Mouse (Mus musculus): ENCODE measurements around the gene Creb5. TPM values are rescaled to one million over a fixed set of nuclear protein-coding genes. Genes with fewer than 3 reads are reported as not detected.

Creb5 gene
- total RNA-seq, 1 experiment, result 1.1 TPM

DNA sequence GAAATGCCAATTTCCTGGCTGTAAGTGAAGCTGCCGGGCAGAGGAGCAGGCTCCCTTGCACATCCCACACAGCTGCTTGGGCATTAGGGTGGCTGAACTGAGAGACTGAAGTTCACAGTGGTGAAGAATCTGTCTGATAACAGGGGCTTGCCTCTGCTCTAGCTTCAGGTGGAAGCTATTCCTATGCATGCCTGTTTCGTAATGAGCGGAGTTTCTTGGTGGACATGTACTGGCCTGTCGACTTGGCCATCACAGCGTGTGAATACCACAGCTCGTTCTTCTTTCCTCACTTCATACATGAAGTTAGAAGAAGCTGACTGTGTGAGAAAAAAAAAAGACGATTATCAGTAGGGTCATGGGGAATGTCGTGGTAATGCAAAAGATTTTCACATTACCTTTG, 393.0 kb downstream of the Creb5 start:
- TF ChIP-seq HCFC1 (IDR thresholded peaks at IDR 0.05; ENCODE audit: borderline replicate concordance, insufficient read depth, low read length) (no peak), CHD2 (IDR thresholded peaks at IDR 0.05; ENCODE audit: low read depth, low read length) (no peak), ZC3H11A (IDR thresholded peaks at IDR 0.05; ENCODE audit: borderline replicate concordance, low read depth, low read length) (no peak), MAFK (IDR thresholded peaks at IDR 0.05; ENCODE audit: insufficient read depth, low read depth, low read length) (no peak), ZNF384 (IDR thresholded peaks at IDR 0.05; ENCODE audit: low read depth, low read length) (no peak)
- in situ Hi-C loops (cut with MboI; ENCODE audit: low sequenced_read_pairs in 2 of 2, unreplicated experiment in 2 of 2), result no loop called here
- H3K36me3 ChIP-seq (ENCODE audit: control insufficient read depth, insufficient read depth, low read length, poor library complexity, severe bottlenecking), result no peaks in the 10 kb centered on the region
- no peak overlapping the region for H3K27ac ChIP-seq (ENCODE audit: insufficient read depth, low read depth, low read length, poor library complexity, severe bottlenecking)
- DNase-seq (ENCODE audit: low read depth, low spot score), result no peak
- no peaks in the 10 kb centered on the region for H3K9me3 ChIP-seq (ENCODE audit: control insufficient read depth, insufficient read depth, low read depth, low read length)
- H3K4me3 ChIP-seq (ENCODE audit: insufficient read depth in 1 of 2, low read depth in 1 of 2, low read length in 2 of 2, poor library complexity in 1 of 2, severe bottlenecking in 1 of 2), result no peak overlapping the region
- H3K9ac ChIP-seq (ENCODE audit: insufficient read depth, low read depth, low read length, poor library complexity, severe bottlenecking), result no peak overlapping the region
- no peaks in the 10 kb centered on the region; a peak in 1 of 4 replicates for H3K4me1 ChIP-seq (ENCODE audit: control insufficient read depth in 2 of 2, insufficient read depth in 2 of 2, low read length in 2 of 2, poor library complexity in 1 of 2)

DNA sequence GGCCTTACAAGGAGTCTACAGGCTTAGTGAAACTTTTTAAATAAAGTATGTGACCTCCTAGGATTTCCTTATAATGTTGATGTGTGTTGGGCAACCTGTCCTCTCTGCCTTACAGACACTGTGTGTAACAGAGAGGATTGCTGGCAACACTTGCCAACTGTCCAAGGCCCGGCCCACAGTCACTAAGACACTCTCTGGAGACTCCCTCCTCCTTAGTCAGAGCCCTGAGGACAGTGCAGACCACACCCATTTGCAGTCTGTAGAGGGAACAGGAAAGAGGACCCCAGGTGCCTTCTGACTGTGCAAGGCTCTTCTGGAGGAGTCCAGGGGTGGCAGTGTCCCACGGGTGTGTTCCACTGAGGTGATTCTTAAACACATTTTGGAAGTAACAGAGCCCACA, 397.3 kb downstream of the Creb5 start:
- in situ Hi-C loops (cut with MboI; ENCODE audit: low sequenced_read_pairs in 2 of 2, unreplicated experiment in 2 of 2), result no loop called here
- H3K9me3 ChIP-seq (ENCODE audit: control insufficient read depth, insufficient read depth, low read depth, low read length), result no peaks in the 10 kb centered on the region
- DNase-seq (ENCODE audit: low read depth, low spot score), result no peak
- no peaks in the 10 kb centered on the region; a peak in 1 of 4 replicates for H3K4me1 ChIP-seq (ENCODE audit: control insufficient read depth in 2 of 2, insufficient read depth in 2 of 2, low read length in 2 of 2, poor library complexity in 1 of 2)
- H3K9ac ChIP-seq (ENCODE audit: insufficient read depth, low read depth, low read length, poor library complexity, severe bottlenecking), result no peak overlapping the region
- H3K27ac ChIP-seq (ENCODE audit: insufficient read depth, low read depth, low read length, poor library complexity, severe bottlenecking), result no peak overlapping the region
- TF ChIP-seq MAFK (IDR thresholded peaks at IDR 0.05; ENCODE audit: insufficient read depth, low read depth, low read length) (no peak), ZC3H11A (IDR thresholded peaks at IDR 0.05; ENCODE audit: borderline replicate concordance, low read depth, low read length) (no peak), CHD2 (IDR thresholded peaks at IDR 0.05; ENCODE audit: low read depth, low read length) (no peak), ZNF384 (IDR thresholded peaks at IDR 0.05; ENCODE audit: low read depth, low read length) (no peak), HCFC1 (IDR thresholded peaks at IDR 0.05; ENCODE audit: borderline replicate concordance, insufficient read depth, low read length) (no peak)
- H3K36me3 ChIP-seq (ENCODE audit: control insufficient read depth, insufficient read depth, low read length, poor library complexity, severe bottlenecking), result no peaks in the 10 kb centered on the region
- H3K4me3 ChIP-seq (ENCODE audit: insufficient read depth in 1 of 2, low read depth in 1 of 2, low read length in 2 of 2, poor library complexity in 1 of 2, severe bottlenecking in 1 of 2), result no peak overlapping the region

DNA sequence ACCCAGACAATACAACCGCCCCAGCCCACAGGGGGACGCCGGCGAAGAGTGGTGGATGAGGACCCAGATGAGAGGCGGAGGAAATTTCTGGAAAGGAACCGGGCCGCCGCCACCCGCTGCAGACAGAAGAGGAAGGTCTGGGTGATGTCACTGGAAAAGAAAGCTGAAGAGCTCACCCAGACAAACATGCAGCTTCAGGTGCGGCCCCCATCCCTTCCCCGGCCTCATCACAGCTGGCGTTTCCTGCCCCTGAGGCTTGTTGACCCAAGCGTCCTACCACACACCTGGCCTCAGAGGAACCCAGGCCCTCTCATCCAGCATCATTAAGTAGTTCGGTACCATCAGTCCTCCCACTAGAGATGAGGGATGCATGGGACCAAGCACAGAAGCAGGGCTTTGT, 398.3 kb downstream of the Creb5 start:
- no peaks in the 10 kb centered on the region for H3K36me3 ChIP-seq (ENCODE audit: control insufficient read depth, insufficient read depth, low read length, poor library complexity, severe bottlenecking)
- no peak for DNase-seq (ENCODE audit: low read depth, low spot score)
- in situ Hi-C loops (cut with MboI; ENCODE audit: low sequenced_read_pairs in 2 of 2, unreplicated experiment in 2 of 2), result no loop called here
- TF ChIP-seq HCFC1 (IDR thresholded peaks at IDR 0.05; ENCODE audit: borderline replicate concordance, insufficient read depth, low read length) (no peak), ZNF384 (IDR thresholded peaks at IDR 0.05; ENCODE audit: low read depth, low read length) (no peak), MAFK (IDR thresholded peaks at IDR 0.05; ENCODE audit: insufficient read depth, low read depth, low read length) (no peak)
- H3K4me1 ChIP-seq (ENCODE audit: control insufficient read depth in 2 of 2, insufficient read depth in 2 of 2, low read length in 2 of 2, poor library complexity in 1 of 2), result no peaks in the 10 kb centered on the region; a peak in 1 of 4 replicates
- H3K9me3 ChIP-seq (ENCODE audit: control insufficient read depth, insufficient read depth, low read depth, low read length), result no peaks in the 10 kb centered on the region
- no peak overlapping the region for H3K9ac ChIP-seq (ENCODE audit: insufficient read depth, low read depth, low read length, poor library complexity, severe bottlenecking)
- no peak overlapping the region for H3K27ac ChIP-seq (ENCODE audit: insufficient read depth, low read depth, low read length, poor library complexity, severe bottlenecking)
- peak overlapping the region; percentile 27 to 30; a peak in 2 of 4 replicates for H3K4me3 ChIP-seq (ENCODE audit: insufficient read depth in 1 of 2, low read depth in 1 of 2, low read length in 2 of 2, poor library complexity in 1 of 2, severe bottlenecking in 1 of 2)

DNA sequence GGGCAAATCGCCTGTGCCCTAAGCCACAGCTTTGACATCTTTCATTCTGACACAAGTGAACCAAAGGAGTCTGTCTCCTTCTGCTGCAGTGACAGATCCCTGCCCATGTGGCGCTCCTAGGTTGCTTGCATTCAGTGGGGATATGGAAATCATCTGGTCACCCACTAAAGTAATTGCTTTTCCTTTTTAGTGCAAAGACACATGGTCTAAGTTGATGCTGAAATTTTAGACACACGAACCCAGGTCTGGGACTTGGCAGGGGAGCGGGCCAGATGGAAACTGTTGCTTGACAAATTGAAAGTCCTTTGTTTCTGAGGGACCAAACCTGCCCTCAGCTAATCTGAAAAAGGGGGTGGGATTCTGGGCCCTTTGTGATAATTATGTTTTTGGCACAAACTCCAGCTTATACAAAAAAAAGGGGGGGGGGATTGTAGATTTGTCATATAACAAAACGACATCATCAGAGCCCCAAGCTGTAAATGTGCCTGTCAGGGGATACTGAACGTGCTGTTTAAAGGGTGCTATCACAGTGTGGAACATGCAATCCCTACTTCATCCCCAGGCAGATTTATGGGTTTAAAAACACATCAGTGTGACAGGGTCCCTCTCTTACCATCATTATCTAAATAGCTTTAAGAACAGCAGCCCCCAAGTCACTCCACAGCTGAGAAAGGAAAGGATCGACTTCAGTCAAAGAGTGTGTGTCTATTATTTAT, 401.9 kb downstream of the Creb5 start:
- Histone ChIP-seq H3K36me3 (ENCODE audit: control insufficient read depth, insufficient read depth, low read length, poor library complexity, severe bottlenecking) (no peaks in the 10 kb centered on the region), H3K27ac (ENCODE audit: insufficient read depth, low read depth, low read length, poor library complexity, severe bottlenecking) (no peak overlapping the region), H3K9me3 (ENCODE audit: control insufficient read depth, insufficient read depth, low read depth, low read length) (no peaks in the 10 kb centered on the region), H3K4me1 (ENCODE audit: control insufficient read depth in 2 of 2, insufficient read depth in 2 of 2, low read length in 2 of 2, poor library complexity in 1 of 2) (no peaks in the 10 kb centered on the region), H3K4me3 (ENCODE audit: insufficient read depth in 1 of 2, low read depth in 1 of 2, low read length in 2 of 2, poor library complexity in 1 of 2, severe bottlenecking in 1 of 2) (no peak overlapping the region), H3K9ac (ENCODE audit: insufficient read depth, low read depth, low read length, poor library complexity, severe bottlenecking) (no peak overlapping the region)
- no peak for DNase-seq (ENCODE audit: low read depth, low spot score)
- in situ Hi-C loops (cut with MboI; ENCODE audit: low sequenced_read_pairs in 2 of 2, unreplicated experiment in 2 of 2), result no loop called here
- TF ChIP-seq MAFK (IDR thresholded peaks at IDR 0.05; ENCODE audit: insufficient read depth, low read depth, low read length) (no peak), ZNF384 (IDR thresholded peaks at IDR 0.05; ENCODE audit: low read depth, low read length) (no peak), HCFC1 (IDR thresholded peaks at IDR 0.05; ENCODE audit: borderline replicate concordance, insufficient read depth, low read length) (no peak), CHD2 (IDR thresholded peaks at IDR 0.05; ENCODE audit: low read depth, low read length) (no peak), ZC3H11A (IDR thresholded peaks at IDR 0.05; ENCODE audit: borderline replicate concordance, low read depth, low read length) (no peak)
